Mouse (Mus musculus) testis, adult 2 months (tissue): ENCODE measurements around the gene Tor4a. TPM values are rescaled to one million over a fixed set of nuclear protein-coding genes. Genes with fewer than 3 reads are reported as not detected.

Experiments
- H3K27ac ChIP-seq: fragments of 200-500 bp; 2 replicates; pipeline ENCODE4 v1.5.1; 2012; ENCODE audit warnings: low read depth, low read length; ENCODE audit not compliant: control insufficient read depth, insufficient read depth
- H3K27me3 ChIP-seq: fragments of 200-500 bp; 2 replicates; pipeline ENCODE4 v1.6.1; 2012; ENCODE audit warnings: mild to moderate bottlenecking, low read length, moderate library complexity; ENCODE audit not compliant: control insufficient read depth, insufficient read depth
- H3K36me3 ChIP-seq: fragments of 200-500 bp; 2 replicates; pipeline ENCODE4 v1.6.1; 2012; ENCODE audit warnings: mild to moderate bottlenecking, low read length; ENCODE audit not compliant: control insufficient read depth, insufficient read depth
- H3K4me1 ChIP-seq: fragments of 200-500 bp; 2 replicates; pipeline ENCODE4 v1.6.1; 2012; ENCODE audit warnings: low read length; ENCODE audit not compliant: control insufficient read depth, insufficient read depth
- H3K4me3 ChIP-seq: fragments of 200-500 bp; 2 replicates; pipeline ENCODE4 v1.5.1; 2012; ENCODE audit warnings: low read depth, mild to moderate bottlenecking, low read length, moderate library complexity, mixed read lengths; ENCODE audit not compliant: control insufficient read depth
- CTCF ChIP-seq: fragments of 200-500 bp; IDR thresholded peaks from 2 replicates; pipeline ENCODE4 v1.5.1; 2012; ENCODE audit warnings: low read depth, mild to moderate bottlenecking, inconsistent platforms, low read length, moderate library complexity; ENCODE audit not compliant: control insufficient read depth, insufficient read depth, insufficient replicate concordance
- POLR2A ChIP-seq: fragments of 200-500 bp; IDR thresholded peaks from 2 replicates; pipeline ENCODE4 v1.6.1; 2012; ENCODE audit warnings: low read depth, mild to moderate bottlenecking, inconsistent platforms, low read length, moderate library complexity; ENCODE audit not compliant: control insufficient read depth
- polyA plus RNA-seq: library from polyadenylated mRNA; depleted of rRNA; stranded (reverse); fragments of >200 nt; gene quantifications from 2 replicates; pipeline ENCODE4 v1.2.3, GENCODE M21; 2012

The Tor4a gene
- polyA plus RNA-seq, 1 experiment, result 0.98 TPM

DNA sequence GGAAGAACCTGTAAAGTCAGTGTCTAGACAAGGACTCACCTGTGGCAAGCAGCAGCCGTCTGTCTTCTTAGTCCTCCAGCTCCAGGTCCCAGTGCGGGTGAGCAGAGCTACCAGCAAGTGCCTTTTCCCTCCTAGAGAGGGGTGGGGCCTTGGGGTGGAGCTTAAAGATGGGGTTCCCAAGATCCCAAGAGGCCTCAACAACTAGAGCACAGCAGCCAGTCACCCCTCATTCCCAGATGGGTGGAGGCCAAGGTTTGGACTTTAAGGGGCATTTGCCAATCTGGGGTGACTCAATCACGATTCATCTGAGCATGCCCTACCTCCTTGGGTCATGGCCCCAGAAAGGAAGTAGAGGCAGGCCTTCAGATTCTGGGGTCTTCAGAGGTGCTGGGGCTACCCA, 43.1 kb upstream of the Tor4a start:
- no peak for TF ChIP-seq CTCF
- no peak for TF ChIP-seq POLR2A
- Histone ChIP-seq H3K4me1 (peaks cover 23% of the 10 kb centered on the region), H3K36me3 (no peaks in the 10 kb centered on the region), H3K27ac (no peak overlapping the region), H3K4me3 (no peak overlapping the region), H3K27me3 (no peaks in the 10 kb centered on the region)

DNA sequence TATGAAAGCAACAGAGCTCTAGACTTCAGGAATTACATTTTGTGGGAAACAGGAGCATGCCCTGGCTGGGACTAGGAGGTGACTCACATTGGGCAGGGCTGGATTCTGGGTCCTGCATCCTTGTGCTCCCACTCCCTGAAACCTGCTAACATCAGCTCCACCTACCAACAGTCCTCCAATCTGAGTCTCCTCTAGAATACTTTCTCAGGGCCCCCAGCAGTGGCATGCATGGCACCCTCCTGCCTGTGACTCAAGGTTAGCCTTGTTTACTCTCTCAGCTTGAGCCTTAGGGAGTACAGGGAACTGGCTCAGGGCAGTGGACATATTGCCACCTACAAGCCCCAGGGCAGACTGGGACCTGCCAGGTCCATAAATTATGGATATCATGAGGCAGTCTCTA, 41.4 kb upstream of the Tor4a start:
- Histone ChIP-seq H3K27ac (no peak overlapping the region), H3K4me3 (no peak overlapping the region), H3K36me3 (no peaks in the 10 kb centered on the region), H3K27me3 (no peaks in the 10 kb centered on the region), H3K4me1 (peaks cover 23% of the 10 kb centered on the region)
- TF ChIP-seq POLR2A, result no peak
- no peak for TF ChIP-seq CTCF

DNA sequence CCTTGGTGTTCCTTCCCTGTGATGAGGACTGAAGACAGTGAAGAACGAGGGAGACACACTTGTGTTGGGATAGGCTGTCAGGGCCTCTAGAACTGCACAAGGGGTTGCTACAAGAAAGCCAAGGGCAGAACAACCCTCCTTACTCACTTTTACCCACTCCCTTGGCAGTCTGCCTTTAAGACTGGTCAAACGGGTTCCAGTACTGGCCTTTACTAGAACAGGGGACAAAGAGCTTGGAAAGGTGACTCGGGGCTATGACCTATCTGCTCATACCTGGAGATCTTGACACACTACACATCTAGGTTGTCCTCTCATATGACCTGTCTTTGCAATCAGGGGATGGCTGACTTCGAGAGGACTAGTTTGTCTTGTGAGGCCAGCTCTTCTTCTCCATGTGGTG, 40.8 kb upstream of the Tor4a start:
- Histone ChIP-seq H3K4me1 (peaks cover 18% of the 10 kb centered on the region), H3K27ac (no peak overlapping the region), H3K4me3 (no peak overlapping the region), H3K27me3 (no peaks in the 10 kb centered on the region), H3K36me3 (no peaks in the 10 kb centered on the region)
- no peak for TF ChIP-seq POLR2A
- no peak for TF ChIP-seq CTCF

GRCm38 (mm10) chr2:25236614-25237013, 39.9 kb upstream of the Tor4a start, which contains the start of gene Rnf224:
Gene Rnf224, minus strand, starts transcription at chr2:25236787.
- no peak for TF ChIP-seq CTCF
- TF ChIP-seq POLR2A, result no peak
- H3K27ac ChIP-seq, result no peak within 1 kb of the TSS
- no peaks in the 10 kb centered on the region for H3K27me3 ChIP-seq
- H3K36me3 ChIP-seq, result no peaks in the 10 kb centered on the region
- no peak within 1 kb of the TSS for H3K4me3 ChIP-seq
- peaks cover 14% of the 10 kb centered on the region for H3K4me1 ChIP-seq

DNA sequence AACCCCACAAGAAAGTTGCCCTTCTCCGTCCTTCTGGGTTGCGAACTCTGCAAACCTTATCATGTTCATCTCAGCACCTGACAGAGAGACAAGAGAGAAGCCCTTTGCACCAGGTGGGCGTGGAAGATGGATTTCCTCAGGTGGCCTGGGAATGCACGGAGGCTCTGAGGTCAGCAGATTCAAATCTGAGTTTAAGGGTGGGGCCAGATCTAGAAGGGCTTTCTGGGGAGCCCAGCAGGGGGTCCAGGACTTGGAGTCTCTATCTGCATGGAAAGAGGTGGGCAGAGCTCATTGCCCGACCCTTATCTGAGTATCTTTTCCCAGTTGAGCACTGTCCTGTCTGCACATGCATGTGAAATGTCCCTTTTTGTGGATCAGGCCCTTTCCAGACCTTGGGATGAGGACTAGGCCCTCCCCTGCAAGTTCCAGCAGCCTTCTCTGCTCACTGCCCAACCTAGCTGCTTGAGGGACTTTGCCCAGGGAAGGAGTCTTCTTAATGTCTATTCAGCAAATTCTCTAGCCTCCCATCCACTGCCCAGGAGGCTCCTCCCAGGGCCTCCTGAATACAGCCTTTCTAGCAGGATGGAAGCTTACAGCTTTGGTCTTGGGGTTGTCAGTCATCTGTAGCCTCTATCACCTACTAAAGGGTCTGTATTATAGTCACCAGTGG, 38.0 kb upstream of the Tor4a start:
- Histone ChIP-seq H3K4me1 (no peaks in the 10 kb centered on the region), H3K4me3 (no peak overlapping the region), H3K27ac (no peak overlapping the region), H3K36me3 (no peaks in the 10 kb centered on the region), H3K27me3 (no peaks in the 10 kb centered on the region)
- no peak for TF ChIP-seq CTCF
- no peak for TF ChIP-seq POLR2A

GRCm38 (mm10) chr2:25234050-25234449, 37.4 kb upstream of the Tor4a start, which contains the start of gene Slc34a3:
Gene Slc34a3, minus strand, starts transcription at chr2:25234364.
- Histone ChIP-seq H3K4me1 (no peaks in the 10 kb centered on the region), H3K27me3 (no peaks in the 10 kb centered on the region), H3K4me3 (no peak within 1 kb of the TSS), H3K36me3 (no peaks in the 10 kb centered on the region), H3K27ac (no peak within 1 kb of the TSS)
- TF ChIP-seq POLR2A, result no peak

GRCm38 (mm10) chr2:25233421-25233820, 36.7 kb upstream of the Tor4a start:
- Histone ChIP-seq H3K4me3 (no peak overlapping the region), H3K27me3 (no peaks in the 10 kb centered on the region), H3K4me1 (no peaks in the 10 kb centered on the region), H3K36me3 (no peaks in the 10 kb centered on the region), H3K27ac (no peak overlapping the region)
- TF ChIP-seq POLR2A (no peak), CTCF (no peak)

- Histone ChIP-seq H3K4me3 (no peak overlapping the region), H3K27me3 (no peaks in the 10 kb centered on the region), H3K27ac (no peak overlapping the region), H3K4me1 (peaks cover 2% of the 10 kb centered on the region; the same call in 1 of the 2 replicates), H3K36me3 (no peaks in the 10 kb centered on the region)
- TF ChIP-seq CTCF (no peak), POLR2A (no peak)
These were observed 34.4 kb upstream of the Tor4a start for GRCm38 (mm10) chr2:25231038-25231437.
